Mouse (Mus musculus) erythroblast, embryonic 14.5 days (primary cell): Measurements from ENCODE around the gene Lipc.

Experiments used
- GATA1 ChIP-seq: IDR thresholded peaks from 2 replicates; pipeline ENCODE4 v1.6.1; 2012; ENCODE audit warnings: low read length, inconsistent platforms, mixed read lengths
- TAL1 ChIP-seq: IDR thresholded peaks from 3 replicates; pipeline ENCODE4 v1.6.1; 2012; ENCODE audit warnings: low read length, inconsistent platforms, mixed read lengths

GRCm38 (mm10) chr9:70875059-70875458 lies 77.0 kb downstream of the Lipc start:
- TF ChIP-seq TAL1 (no peak), GATA1 (no peak)
